Mouse (Mus musculus) forebrain, postnatal 0 days (tissue): ENCODE measurements around the gene Tuba1b. TPM values are rescaled to one million over a fixed set of nuclear protein-coding genes. Genes with fewer than 3 reads are reported as not detected.
"Not testable (repeated sequence)": the region's sequence is repeated elsewhere in the genome, so short reads cannot be mapped to it uniquely, and the experiment has no call there.

ENCODE experiments used
- ATAC-seq: fragments of 200-750 bp; cut with Nextera tagmentation; 2 replicates; pipeline ENCODE4 v1.8.0; 2017; ENCODE audit warnings: mild to moderate bottlenecking, moderate library complexity
- DNase-seq: peaks from one replicate; pipeline ENCODE4 v3.0.0-alpha.2; 2015
- H3K27ac ChIP-seq: fragments of 300-500 bp; sonication (generic); 2 replicates; pipeline ENCODE4 v1.5.1; 2014; ENCODE audit warnings: low read depth, mild to moderate bottlenecking, antibody characterized with exemption, low read length, moderate library complexity, mixed read lengths
- H3K27me3 ChIP-seq: fragments of 300-500 bp; sonication (generic); 2 replicates; pipeline ENCODE4 v1.6.1; 2014; ENCODE audit warnings: mild to moderate bottlenecking, low read length, mixed read lengths; ENCODE audit not compliant: insufficient read depth
- H3K36me3 ChIP-seq: fragments of 300-500 bp; sonication (generic); 2 replicates; pipeline ENCODE4 v1.6.1; 2014; ENCODE audit warnings: mild to moderate bottlenecking, moderate library complexity; ENCODE audit not compliant: insufficient read depth
- H3K4me1 ChIP-seq: fragments of 300-500 bp; sonication (generic); 2 replicates; pipeline ENCODE4 v1.6.1; 2014; ENCODE audit warnings: antibody characterized with exemption; ENCODE audit not compliant: insufficient read depth
- H3K4me2 ChIP-seq: fragments of 300-500 bp; sonication (generic); 2 replicates; pipeline ENCODE4 v1.6.1; 2014; ENCODE audit warnings: low read depth, mild to moderate bottlenecking, moderate library complexity
- H3K4me3 ChIP-seq: fragments of 300-500 bp; sonication (generic); 2 replicates; pipeline ENCODE4 v1.5.1; 2014; ENCODE audit warnings: low read depth, low read length, mixed read lengths
- H3K9ac ChIP-seq: fragments of 300-500 bp; sonication (generic); 2 replicates; pipeline ENCODE4 v1.6.1; 2014; ENCODE audit warnings: mild to moderate bottlenecking
- H3K9me3 ChIP-seq: fragments of 300-500 bp; sonication (generic); 2 replicates; pipeline ENCODE4 v1.6.1; 2016; ENCODE audit warnings: low read length
- CTCF ChIP-seq: sonication (generic); IDR thresholded peaks from 2 replicates; pipeline ENCODE4 v1.5.1; 2016; ENCODE audit warnings: antibody characterized with exemption, control low read depth, low read depth
- WGBS: fragments of 180-500 bp; shearing (Covaris S2); extraction: QIAGEN DNeasy Blood & Tissue Kit; methylation state at CpG from one replicate; pipeline ENCODE4 v1.1.7; 2014; 5-methylcytosine and 5-hydroxymethylcytosine counted together
- polyA plus RNA-seq: library from polyadenylated mRNA; unstranded; fragments of >200 nt; fragmentation: Nextera tagmentation; extraction: Ambion mirVana; gene quantifications from 2 replicates; pipeline ENCODE4 v1.2.1, GENCODE M21; 2015
- total RNA-seq: library from RNA; depleted of rRNA; stranded (reverse); fragments of >200 nt; gene quantifications from 2 replicates; pipeline ENCODE4 v1.2.3, GENCODE M21; 2014

Tuba1b gene
- total and polyA plus RNA-seq, 2 experiments from 2014 or later, result 1,265 to 1,958 TPM

DNA sequence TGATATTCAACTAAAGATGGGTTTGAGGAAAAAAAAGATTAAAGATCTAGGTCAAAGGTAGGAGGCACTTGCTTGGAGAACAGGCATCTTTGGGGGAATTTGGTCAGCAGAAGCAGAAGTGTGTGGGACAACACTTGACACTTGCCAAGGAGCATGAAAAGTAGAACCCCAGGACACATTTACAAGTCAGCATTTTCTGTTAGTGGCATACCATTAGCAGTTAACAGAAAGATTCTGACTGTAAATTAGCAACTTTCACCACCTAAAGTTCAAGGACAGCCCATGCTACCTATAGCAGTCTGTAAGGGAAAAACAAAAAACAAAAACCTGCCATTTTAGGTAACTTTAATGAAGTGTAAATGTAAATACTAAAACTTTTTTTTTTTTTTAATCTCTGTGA is 14.0 kb upstream of the Tuba1b start:
- H3K27ac ChIP-seq, result 0 out of 2 replicates have a peak overlapping the region, but pooled peaks have one; percentile 45
- H3K9ac ChIP-seq, result peak overlapping the region; percentile 61; the same call in 1 of the 2 replicates
- ATAC-seq, result no peak
- H3K4me2 ChIP-seq, result peak overlapping the region; percentile 70
- no peaks in the 10 kb centered on the region for H3K9me3 ChIP-seq
- H3K36me3 ChIP-seq, result peaks cover 9% of the 10 kb centered on the region
- H3K4me1 ChIP-seq, result no peaks in the 10 kb centered on the region
- H3K4me3 ChIP-seq, result peak overlapping the region; percentile 36; the same call in 1 of the 2 replicates
- H3K27me3 ChIP-seq, result no peaks in the 10 kb centered on the region
- TF ChIP-seq CTCF, result no peak
- peak; percentile 55 for DNase-seq

DNA sequence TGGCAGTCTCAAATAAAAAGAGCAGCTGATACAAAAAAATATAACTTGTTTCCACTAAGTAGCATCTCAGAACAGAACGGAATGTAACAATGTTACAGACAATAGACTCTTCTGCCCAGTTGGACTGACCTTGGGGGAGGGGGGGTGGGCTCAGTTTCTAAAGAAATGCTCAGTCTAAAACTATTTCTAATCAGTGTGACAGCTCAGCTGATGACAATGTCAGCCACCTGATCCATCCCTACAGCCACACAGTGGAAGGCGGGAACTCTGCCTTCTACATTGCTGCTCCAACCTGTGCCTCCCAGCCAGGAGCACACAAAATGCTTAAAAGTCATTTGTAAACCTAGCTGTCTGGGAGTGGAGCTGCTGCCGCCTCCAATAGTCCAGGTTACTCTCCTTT is 13.5 kb upstream of the Tuba1b start:
- Histone ChIP-seq H3K4me2 (peak overlapping the region; percentile 70), H3K4me1 (no peaks in the 10 kb centered on the region), H3K27ac (peak overlapping the region; percentile 45; the same call in 1 of the 2 replicates), H3K36me3 (peaks cover 9% of the 10 kb centered on the region), H3K9ac (peak overlapping the region; percentile 61; the same call in 1 of the 2 replicates), H3K27me3 (no peaks in the 10 kb centered on the region), H3K9me3 (no peaks in the 10 kb centered on the region), H3K4me3 (peak overlapping the region; percentile 7; the same call in 1 of the 2 replicates)
- DNase-seq, result peak; percentile 46
- ATAC-seq, result no peak
- 34% methylated on average over 3 of the region's 3 CpGs for WGBS
- no peak for TF ChIP-seq CTCF

DNA sequence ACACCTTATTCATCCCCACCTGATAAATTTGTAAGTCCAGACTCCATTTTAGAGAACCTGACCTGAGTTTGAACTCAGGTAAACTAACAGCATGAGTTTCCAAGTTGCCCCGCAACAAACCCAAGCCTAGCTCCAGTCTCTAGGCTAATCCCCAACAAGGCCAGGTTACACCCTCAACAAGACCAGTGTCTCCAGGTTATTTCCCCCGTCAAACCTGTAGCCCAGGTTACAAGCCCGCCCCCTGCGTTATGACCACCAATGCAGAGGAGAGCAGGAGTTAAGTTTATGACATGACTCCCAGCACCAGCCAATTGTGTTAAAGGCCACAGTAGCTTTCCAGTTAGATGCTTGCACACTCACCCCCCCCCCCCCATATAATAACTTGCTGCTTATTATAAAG is 8.8 kb upstream of the Tuba1b start:
- Histone ChIP-seq H3K4me3 (no peak overlapping the region), H3K27ac (no peak overlapping the region), H3K9me3 (no peaks in the 10 kb centered on the region), H3K4me1 (no peaks in the 10 kb centered on the region), H3K27me3 (no peaks in the 10 kb centered on the region), H3K9ac (no peak overlapping the region), H3K36me3 (no peaks in the 10 kb centered on the region), H3K4me2 (no peak overlapping the region)
- TF ChIP-seq CTCF, result no peak
- WGBS, result 78% methylated on average over 4 of the region's 4 CpGs
- DNase-seq (no peak), ATAC-seq (no peak)

DNA sequence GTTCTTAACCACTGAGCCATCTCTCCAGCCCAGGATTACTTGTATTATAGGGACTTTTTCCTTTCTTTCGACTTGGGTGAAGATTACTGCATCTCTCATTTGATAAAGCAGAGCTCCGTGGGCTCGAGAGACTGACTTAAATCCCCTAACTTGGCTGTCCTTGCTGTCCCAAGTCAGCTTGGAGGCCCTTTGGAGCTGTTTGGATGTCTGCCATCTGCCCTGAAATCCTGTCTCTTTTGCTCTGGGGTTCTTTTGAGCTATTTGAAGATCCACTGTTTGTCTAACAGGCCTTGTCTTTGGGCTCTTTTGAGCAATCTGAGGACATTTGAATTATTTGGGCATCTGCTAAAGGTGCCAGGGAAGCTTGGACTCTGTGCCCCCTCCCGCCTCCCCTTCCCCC is 7.7 kb upstream of the Tuba1b start:
- Histone ChIP-seq H3K36me3 (no peaks in the 10 kb centered on the region), H3K27ac (no peak overlapping the region), H3K27me3 (no peaks in the 10 kb centered on the region), H3K4me3 (no peak overlapping the region), H3K9me3 (no peaks in the 10 kb centered on the region), H3K9ac (no peak overlapping the region), H3K4me1 (no peaks in the 10 kb centered on the region), H3K4me2 (no peak overlapping the region)
- no peak for TF ChIP-seq CTCF
- 71% methylated on average over 4 of the region's 4 CpGs for WGBS
- no peak for DNase-seq
- no peak for ATAC-seq

DNA sequence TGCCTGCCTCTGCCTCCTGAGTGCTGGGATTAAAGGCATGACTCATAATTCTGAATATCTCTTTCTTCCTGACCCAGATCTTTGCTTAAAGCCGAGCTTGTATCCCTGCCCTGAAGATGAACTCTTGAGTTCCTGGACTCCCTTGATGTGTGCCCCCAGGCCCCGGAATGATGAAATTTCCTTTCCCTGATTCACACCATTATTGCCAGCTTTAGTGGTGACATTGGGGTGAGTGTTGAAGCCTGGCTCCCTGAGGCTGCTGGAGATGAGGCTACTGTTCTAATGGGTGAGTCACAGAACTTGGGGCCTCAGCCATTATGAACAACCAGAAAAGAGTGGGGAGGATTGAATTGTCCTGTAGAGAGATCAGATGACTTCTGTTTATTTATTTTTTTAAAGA is 7.2 kb upstream of the Tuba1b start:
- no peak for TF ChIP-seq CTCF
- no peak for ATAC-seq
- DNase-seq, result no peak
- Histone ChIP-seq H3K4me2 (no peak overlapping the region), H3K9me3 (no peaks in the 10 kb centered on the region), H3K9ac (no peak overlapping the region), H3K36me3 (no peaks in the 10 kb centered on the region), H3K27ac (no peak overlapping the region), H3K4me3 (no peak overlapping the region), H3K4me1 (no peaks in the 10 kb centered on the region), H3K27me3 (no peaks in the 10 kb centered on the region)
- WGBS, result 88% methylated on average over 2 of the region's 2 CpGs

DNA sequence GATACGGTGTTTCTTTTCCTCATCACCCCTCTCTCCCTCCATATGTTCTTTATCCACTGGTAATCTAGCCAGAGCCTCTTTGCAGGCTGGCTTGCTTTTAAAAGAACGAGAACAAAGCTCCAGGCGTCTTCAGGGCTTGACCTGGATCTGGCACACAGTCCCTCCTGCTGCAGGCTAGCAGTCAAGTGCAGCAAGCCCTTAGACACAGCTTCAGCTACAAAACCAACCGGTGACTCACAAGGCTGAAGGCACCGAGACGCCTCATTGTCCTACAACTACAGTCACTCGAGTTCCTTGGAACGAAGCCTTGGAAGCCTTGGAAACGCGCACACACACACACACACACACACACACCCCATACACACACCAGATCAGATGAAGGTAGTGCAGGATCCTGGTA is 6.5 kb upstream of the Tuba1b start:
- no peak overlapping the region for H3K4me3 ChIP-seq
- TF ChIP-seq CTCF, result no peak
- no peak overlapping the region for H3K27ac ChIP-seq
- no peaks in the 10 kb centered on the region for H3K36me3 ChIP-seq
- DNase-seq (no peak), ATAC-seq (no peak)
- no peak overlapping the region for H3K9ac ChIP-seq
- no peaks in the 10 kb centered on the region for H3K27me3 ChIP-seq
- no peaks in the 10 kb centered on the region for H3K9me3 ChIP-seq
- no peaks in the 10 kb centered on the region for H3K4me1 ChIP-seq
- 33% methylated on average over 10 of the region's 10 CpGs for WGBS
- H3K4me2 ChIP-seq, result no peak overlapping the region

DNA sequence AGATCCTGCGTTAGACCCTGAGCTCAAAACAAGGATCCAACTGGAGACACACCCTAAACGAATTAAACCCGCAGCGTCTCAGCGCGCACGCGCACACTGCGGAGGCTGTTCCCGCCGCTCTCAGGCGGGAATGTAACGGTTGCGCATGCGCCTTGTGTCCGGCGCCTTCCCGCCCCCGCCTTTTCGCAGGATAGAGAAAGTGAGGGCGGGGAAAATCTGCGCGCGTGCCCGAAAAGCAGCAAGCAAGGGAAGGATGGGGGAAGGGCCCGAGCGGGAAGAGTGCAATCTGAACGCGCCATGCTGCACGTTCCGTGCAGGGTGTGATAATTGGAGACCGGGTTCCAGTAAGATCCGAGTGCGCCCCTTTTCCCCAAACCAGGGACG is 540 bp downstream of the Tuba1b start:
- peak overlapping the region; percentile 98 for H3K27ac ChIP-seq
- peak; percentile 99 for DNase-seq
- no peaks in the 10 kb centered on the region for H3K9me3 ChIP-seq
- 0 out of 2 replicates have a peak, but pooled peaks cover 4% of the 10 kb centered on the region for H3K36me3 ChIP-seq
- H3K4me1 ChIP-seq, result 0 out of 2 replicates have a peak, but pooled peaks cover 4% of the 10 kb centered on the region
- peak overlapping the region; percentile 79 for H3K4me3 ChIP-seq
- peak overlapping the region; percentile 93 for H3K4me2 ChIP-seq
- under 1% methylated on average over 35 of the region's 35 CpGs for WGBS
- H3K27me3 ChIP-seq, result no peaks in the 10 kb centered on the region
- ATAC-seq, result peak; percentile 89
- H3K9ac ChIP-seq, result peak overlapping the region; percentile 85
- TF ChIP-seq CTCF, result no peak

DNA sequence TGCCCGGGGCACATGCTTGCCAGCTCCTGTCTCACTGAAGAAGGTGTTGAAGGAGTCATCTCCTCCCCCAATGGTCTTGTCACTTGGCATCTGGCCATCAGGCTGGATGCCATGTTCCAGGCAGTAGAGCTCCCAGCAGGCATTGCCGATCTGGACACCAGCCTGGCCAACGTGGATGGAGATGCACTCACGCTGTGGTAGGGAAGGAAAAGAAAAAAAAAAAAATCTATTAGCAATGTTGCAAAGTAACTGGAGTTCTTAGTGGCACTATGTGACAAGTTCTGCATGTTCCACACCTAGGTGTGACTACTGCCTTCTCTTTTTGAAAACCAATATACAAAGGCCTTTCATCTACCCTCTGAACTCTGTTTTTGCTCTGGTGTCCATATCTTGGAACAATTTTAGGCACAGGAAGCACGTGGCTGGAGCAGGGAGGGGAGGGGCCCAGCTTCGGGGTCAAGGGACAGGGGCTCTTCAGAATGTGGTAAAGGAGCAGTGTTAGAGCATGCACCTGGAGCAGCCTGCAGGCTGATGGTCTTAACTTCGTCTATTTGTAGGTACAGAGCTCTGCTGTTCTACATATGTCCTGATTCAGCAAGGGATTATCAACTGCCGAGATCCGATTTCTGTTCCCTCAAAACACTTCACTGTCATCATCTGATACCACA is 1.2 kb downstream of the Tuba1b start:
- H3K9me3 ChIP-seq, DNase-seq, ATAC-seq: not testable (repeated sequence)

More for the DNA sequence above, 1.2 kb downstream of the Tuba1b start:
- not testable (repeated sequence) for H3K4me1 ChIP-seq, H3K27me3 ChIP-seq, H3K36me3 ChIP-seq
- H3K9ac ChIP-seq, result peak overlapping the region; percentile 85
- peak overlapping the region; percentile 93 for H3K4me2 ChIP-seq
- peak overlapping the region; percentile 79 for H3K4me3 ChIP-seq
- peak overlapping the region; percentile 98 for H3K27ac ChIP-seq
- WGBS, result 2% methylated on average over 8 of the region's 9 CpGs
